Mouse (Mus musculus): ENCODE measurements around the gene Abcb9. TPM values are rescaled to one million over a fixed set of nuclear protein-coding genes. Genes with fewer than 3 reads are reported as not detected.

Gene Abcb9
- polyA plus RNA-seq, 1 experiment from 2014 or later: 2.7 TPM

DNA sequence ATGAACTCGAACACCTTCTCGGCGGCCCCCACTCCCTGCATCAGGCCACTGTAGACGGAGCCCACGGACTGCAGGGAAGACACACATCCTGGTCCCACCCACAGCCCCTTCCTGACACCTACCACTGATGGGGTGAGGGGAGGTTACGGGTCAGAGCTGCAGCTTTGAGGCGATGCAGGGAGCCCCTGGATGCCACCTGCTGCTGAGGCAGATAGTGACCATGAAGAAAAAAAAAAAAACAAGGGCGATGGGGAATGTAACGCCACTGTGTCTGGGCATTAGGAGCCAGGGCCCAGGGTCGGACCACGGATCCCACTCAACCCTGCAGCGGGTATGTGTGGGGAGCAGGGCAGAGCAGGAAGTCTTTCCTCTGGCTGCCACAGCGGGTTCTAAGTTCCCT is 18.4 kb downstream of the Abcb9 start:
- WGBS: 76% methylated on average over 13 of the region's 13 CpGs
- Histone ChIP-seq H3K9me3 (ENCODE audit: control insufficient read depth, low read length) (no peaks in the 10 kb centered on the region), H3K4me1 (replicated peaks; ENCODE audit: control insufficient read depth, insufficient read depth, low read length) (peaks cover 16% of the 10 kb centered on the region), H3K4me3 (ENCODE audit: low read length) (no peak overlapping the region), H3K27me3 (ENCODE audit: control insufficient read depth, insufficient read depth, low read depth, low read length) (no peaks in the 10 kb centered on the region), H3K9ac (ENCODE audit: low read length) (no peak overlapping the region), H3K27ac (ENCODE audit: low read length) (no peak overlapping the region), H3K4me2 (ENCODE audit: low read depth, low read length) (no peak overlapping the region), H3K36me3 (ENCODE audit: control insufficient read depth, insufficient read depth, low read length) (no peaks in the 10 kb centered on the region)
- no peak for ATAC-seq (ENCODE audit: low read depth)

DNA sequence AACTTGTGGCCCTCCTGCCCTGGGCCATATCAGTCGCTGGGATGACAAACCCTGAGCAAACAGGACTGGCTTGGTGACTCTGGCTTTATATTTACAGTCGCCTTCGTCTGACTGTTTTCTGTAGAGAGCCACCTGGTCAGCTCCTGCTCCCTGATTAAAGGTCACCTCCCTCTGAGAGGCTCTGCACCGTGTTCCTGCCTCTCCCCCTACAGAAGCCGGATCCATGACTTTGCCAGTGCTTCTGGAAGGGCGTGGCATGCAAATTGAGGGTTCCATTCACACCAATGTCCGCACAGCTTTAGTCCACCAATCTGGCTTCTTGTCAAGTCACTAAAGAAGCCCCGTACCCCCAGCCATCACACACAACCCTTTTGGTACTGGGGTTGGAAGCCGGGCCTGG is 19.0 kb downstream of the Abcb9 start:
- H3K4me2 ChIP-seq (ENCODE audit: low read depth, low read length): no peak overlapping the region
- no peak overlapping the region for H3K27ac ChIP-seq (ENCODE audit: low read length)
- no peaks in the 10 kb centered on the region for H3K36me3 ChIP-seq (ENCODE audit: control insufficient read depth, insufficient read depth, low read length)
- no peak overlapping the region for H3K9ac ChIP-seq (ENCODE audit: low read length)
- H3K4me3 ChIP-seq (ENCODE audit: low read length): no peak overlapping the region
- ATAC-seq (ENCODE audit: low read depth): no peak
- peaks cover 16% of the 10 kb centered on the region for H3K4me1 ChIP-seq (replicated peaks; ENCODE audit: control insufficient read depth, insufficient read depth, low read length)
- no peaks in the 10 kb centered on the region for H3K27me3 ChIP-seq (ENCODE audit: control insufficient read depth, insufficient read depth, low read depth, low read length)
- WGBS: 51% methylated on average over 9 of the region's 9 CpGs
- H3K9me3 ChIP-seq (ENCODE audit: control insufficient read depth, low read length): no peaks in the 10 kb centered on the region

DNA sequence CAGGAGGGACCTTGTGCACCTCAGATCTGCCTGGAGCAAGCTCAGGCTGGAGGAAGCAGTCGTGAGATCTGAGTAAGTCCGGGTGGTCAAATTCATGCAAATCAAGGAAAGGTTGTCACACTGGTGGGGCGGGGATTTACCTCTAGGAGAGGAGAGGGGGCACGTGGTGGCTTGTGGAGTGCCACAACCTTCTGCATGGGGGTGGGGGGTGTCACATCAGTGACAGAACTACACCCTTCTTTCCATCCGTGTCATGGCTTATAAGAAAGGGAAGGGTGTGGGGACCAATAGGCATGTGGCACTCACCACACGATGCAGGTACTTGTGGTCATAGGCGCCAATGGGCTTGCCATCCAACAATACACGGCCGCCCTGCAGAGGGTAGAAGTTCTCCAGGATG is 19.9 kb downstream of the Abcb9 start:
- H3K36me3 ChIP-seq (ENCODE audit: control insufficient read depth, insufficient read depth, low read length): no peaks in the 10 kb centered on the region
- no peaks in the 10 kb centered on the region for H3K27me3 ChIP-seq (ENCODE audit: control insufficient read depth, insufficient read depth, low read depth, low read length)
- H3K4me2 ChIP-seq (ENCODE audit: low read depth, low read length): no peak overlapping the region
- no peak overlapping the region for H3K4me3 ChIP-seq (ENCODE audit: low read length)
- 0 out of 2 replicates have a peak overlapping the region, but pooled peaks have one; percentile 5 for H3K9ac ChIP-seq (ENCODE audit: low read length)
- 57% methylated on average over 9 of the region's 9 CpGs for WGBS
- H3K27ac ChIP-seq (ENCODE audit: low read length): no peak overlapping the region
- peaks cover 16% of the 10 kb centered on the region for H3K4me1 ChIP-seq (replicated peaks; ENCODE audit: control insufficient read depth, insufficient read depth, low read length)
- H3K9me3 ChIP-seq (ENCODE audit: control insufficient read depth, low read length): no peaks in the 10 kb centered on the region
- no peak for ATAC-seq (ENCODE audit: low read depth)

GRCm38 (mm10) chr5:124074845-124075307 is 20.7 kb downstream of the Abcb9 start:
- Histone ChIP-seq H3K27ac (ENCODE audit: low read length) (0 out of 2 replicates have a peak overlapping the region, but pooled peaks have one; percentile 3), H3K27me3 (ENCODE audit: control insufficient read depth, insufficient read depth, low read depth, low read length) (no peaks in the 10 kb centered on the region), H3K9ac (ENCODE audit: low read length) (no peak overlapping the region), H3K36me3 (ENCODE audit: control insufficient read depth, insufficient read depth, low read length) (no peaks in the 10 kb centered on the region), H3K4me1 (replicated peaks; ENCODE audit: control insufficient read depth, insufficient read depth, low read length) (peaks cover 16% of the 10 kb centered on the region), H3K4me2 (ENCODE audit: low read depth, low read length) (no peak overlapping the region), H3K9me3 (ENCODE audit: control insufficient read depth, low read length) (no peaks in the 10 kb centered on the region), H3K4me3 (ENCODE audit: low read length) (no peak overlapping the region)
- 24% methylated on average over 10 of the region's 10 CpGs for WGBS
- peak; percentile 55 for ATAC-seq (ENCODE audit: low read depth)

- no peak for ATAC-seq (ENCODE audit: low read depth)
Measured at GRCm38 (mm10) chr5:124073682-124074081, 21.9 kb downstream of the Abcb9 start.

GRCm38 (mm10) chr5:124069657-124070056 is 25.9 kb downstream of the Abcb9 start:
- Histone ChIP-seq H3K27ac (ENCODE audit: low read length) (no peak overlapping the region), H3K4me3 (ENCODE audit: low read length) (no peak overlapping the region), H3K4me1 (replicated peaks; ENCODE audit: control insufficient read depth, insufficient read depth, low read length) (peaks cover 3% of the 10 kb centered on the region), H3K9ac (ENCODE audit: low read length) (no peak overlapping the region), H3K27me3 (ENCODE audit: control insufficient read depth, insufficient read depth, low read depth, low read length) (no peaks in the 10 kb centered on the region), H3K36me3 (ENCODE audit: control insufficient read depth, insufficient read depth, low read length) (no peaks in the 10 kb centered on the region), H3K9me3 (ENCODE audit: control insufficient read depth, low read length) (no peaks in the 10 kb centered on the region), H3K4me2 (ENCODE audit: low read depth, low read length) (no peak overlapping the region)
- WGBS: 80% methylated on average over 3 of the region's 3 CpGs
- ATAC-seq (ENCODE audit: low read depth): no peak

More at GRCm38 (mm10) chr5:124073682-124074081, 21.9 kb downstream of the Abcb9 start:
- H3K4me2 ChIP-seq (ENCODE audit: low read depth, low read length): no peak overlapping the region
- WGBS: 47% methylated on average over 9 of the region's 9 CpGs
- H3K36me3 ChIP-seq (ENCODE audit: control insufficient read depth, insufficient read depth, low read length): no peaks in the 10 kb centered on the region
- H3K4me3 ChIP-seq (ENCODE audit: low read length): no peak overlapping the region
- H3K4me1 ChIP-seq (replicated peaks; ENCODE audit: control insufficient read depth, insufficient read depth, low read length): peaks cover 12% of the 10 kb centered on the region
- H3K27ac ChIP-seq (ENCODE audit: low read length): no peak overlapping the region
- no peak overlapping the region for H3K9ac ChIP-seq (ENCODE audit: low read length)
- H3K27me3 ChIP-seq (ENCODE audit: control insufficient read depth, insufficient read depth, low read depth, low read length): no peaks in the 10 kb centered on the region
- no peaks in the 10 kb centered on the region for H3K9me3 ChIP-seq (ENCODE audit: control insufficient read depth, low read length)

GRCm38 (mm10) chr5:124062037-124062824 is 33.4 kb downstream of the Abcb9 start:
- Histone ChIP-seq H3K4me1 (replicated peaks; ENCODE audit: control insufficient read depth, insufficient read depth, low read length) (no peaks in the 10 kb centered on the region), H3K9ac (ENCODE audit: low read length) (no peak overlapping the region), H3K27me3 (ENCODE audit: control insufficient read depth, insufficient read depth, low read depth, low read length) (no peaks in the 10 kb centered on the region), H3K4me2 (ENCODE audit: low read depth, low read length) (no peak overlapping the region), H3K36me3 (ENCODE audit: control insufficient read depth, insufficient read depth, low read length) (no peaks in the 10 kb centered on the region), H3K27ac (ENCODE audit: low read length) (no peak overlapping the region), H3K4me3 (ENCODE audit: low read length) (no peak overlapping the region), H3K9me3 (ENCODE audit: control insufficient read depth, low read length) (no peaks in the 10 kb centered on the region)
- 63% methylated on average over 12 of the region's 12 CpGs for WGBS
- no peak for ATAC-seq (ENCODE audit: low read depth)

DNA sequence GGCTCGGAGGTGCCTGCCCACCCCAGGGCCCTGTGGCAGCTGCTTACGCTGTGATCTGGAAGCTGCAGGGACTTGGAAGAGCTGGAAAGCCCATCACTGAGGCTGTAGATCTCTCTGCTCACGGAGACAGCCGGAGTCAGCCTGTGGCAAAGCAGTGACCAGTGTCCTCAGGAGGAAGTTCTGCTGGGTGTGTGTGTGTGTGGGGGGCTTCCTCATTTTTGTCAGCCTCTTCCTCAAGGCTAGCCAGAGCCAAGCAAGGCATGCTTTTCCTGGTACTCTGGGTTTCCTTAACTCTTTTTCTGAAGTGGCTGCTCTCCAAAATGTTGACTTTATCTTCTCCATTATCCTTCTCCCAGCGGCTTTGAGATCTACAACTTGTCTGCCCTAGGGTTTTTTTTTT is 35.9 kb downstream of the Abcb9 start:
- no peak overlapping the region for H3K9ac ChIP-seq (ENCODE audit: low read length)
- H3K4me1 ChIP-seq (replicated peaks; ENCODE audit: control insufficient read depth, insufficient read depth, low read length): no peaks in the 10 kb centered on the region
- no peak for ATAC-seq (ENCODE audit: low read depth)
- H3K27me3 ChIP-seq (ENCODE audit: control insufficient read depth, insufficient read depth, low read depth, low read length): no peaks in the 10 kb centered on the region
- no peak overlapping the region for H3K4me3 ChIP-seq (ENCODE audit: low read length)
- no peaks in the 10 kb centered on the region for H3K36me3 ChIP-seq (ENCODE audit: control insufficient read depth, insufficient read depth, low read length)
- H3K9me3 ChIP-seq (ENCODE audit: control insufficient read depth, low read length): peaks cover 4% of the 10 kb centered on the region; the same call in 1 of the 2 replicates
- no peak overlapping the region for H3K27ac ChIP-seq (ENCODE audit: low read length)
- H3K4me2 ChIP-seq (ENCODE audit: low read depth, low read length): no peak overlapping the region
- 48% methylated on average over 5 of the region's 5 CpGs for WGBS

DNA sequence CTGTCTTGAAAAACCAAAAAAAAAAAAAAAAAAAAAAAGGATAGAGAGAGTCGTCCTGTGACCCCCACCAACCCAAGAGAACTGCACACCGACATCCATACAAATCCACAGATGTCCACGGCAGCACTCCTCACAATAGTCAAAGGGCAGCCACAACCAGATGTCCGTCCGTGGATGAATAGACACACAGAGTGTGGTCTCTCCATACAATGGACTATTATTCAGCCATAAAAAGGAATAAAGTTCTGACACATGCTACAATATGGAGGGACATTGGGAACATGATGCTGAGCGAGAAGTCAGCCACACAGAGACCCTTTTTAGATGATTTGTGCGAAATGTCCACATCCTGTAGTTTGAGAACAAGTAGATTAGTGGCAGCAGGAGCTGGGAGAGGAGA is 36.8 kb downstream of the Abcb9 start:
- no peak for ATAC-seq (ENCODE audit: low read depth)
- WGBS: 91% methylated on average over 7 of the region's 7 CpGs
- Histone ChIP-seq H3K27ac (ENCODE audit: low read length) (no peak overlapping the region), H3K9me3 (ENCODE audit: control insufficient read depth, low read length) (peaks cover 4% of the 10 kb centered on the region; the same call in 1 of the 2 replicates), H3K27me3 (ENCODE audit: control insufficient read depth, insufficient read depth, low read depth, low read length) (no peaks in the 10 kb centered on the region), H3K9ac (ENCODE audit: low read length) (no peak overlapping the region), H3K4me3 (ENCODE audit: low read length) (no peak overlapping the region), H3K4me1 (replicated peaks; ENCODE audit: control insufficient read depth, insufficient read depth, low read length) (no peaks in the 10 kb centered on the region), H3K4me2 (ENCODE audit: low read depth, low read length) (no peak overlapping the region), H3K36me3 (ENCODE audit: control insufficient read depth, insufficient read depth, low read length) (no peaks in the 10 kb centered on the region)
